Mouse (Mus musculus) thymus, postnatal 4 days (tissue): ENCODE measurements at regions not wholly inside any gene's neighbourhood (a gene's known extent, or its start where the extent isn't known, plus 50 kb on each side); places are given as distances from the start of the nearest gene placed in this dataset.

ENCODE experiments used
- DNase-seq: peaks from one replicate; pipeline ENCODE4 v3.0.0; 2021

GRCm38 (mm10) chr1:118741286-118741685, 113.5 kb downstream of the Tfcp2l1 start:
- no peak for DNase-seq

GRCm38 (mm10) chr1:118748196-118748595, 120.5 kb downstream of the Tfcp2l1 start:
- DNase-seq = no peak

- no peak for DNase-seq
Measured at GRCm38 (mm10) chr1:118752869-118753268, 125.1 kb downstream of the Tfcp2l1 start.

- DNase-seq = no peak
Measured at GRCm38 (mm10) chr1:118756171-118756865, 128.6 kb downstream of the Tfcp2l1 start.

GRCm38 (mm10) chr1:118757340-118758030, 129.7 kb downstream of the Tfcp2l1 start:
- no peak for DNase-seq

- DNase-seq = no peak
Measured at GRCm38 (mm10) chr1:118758031-118758400, 130.3 kb downstream of the Tfcp2l1 start.

GRCm38 (mm10) chr1:118759141-118759932, 131.6 kb downstream of the Tfcp2l1 start:
- DNase-seq = peak; percentile 77

- DNase-seq = no peak
Measured at GRCm38 (mm10) chr1:118765525-118765924, 137.8 kb downstream of the Tfcp2l1 start.

GRCm38 (mm10) chr1:118768831-118769230, 141.1 kb downstream of the Tfcp2l1 start:
- DNase-seq = no peak

- DNase-seq = peak; percentile 79
Measured at GRCm38 (mm10) chr1:118772261-118772660, 144.5 kb downstream of the Tfcp2l1 start.

- DNase-seq = no peak
Measured at GRCm38 (mm10) chr1:118776594-118777441, 149.1 kb downstream of the Tfcp2l1 start.
